Mouse (Mus musculus) megakaryocyte, embryonic 14.5 days (primary cell): ENCODE results near the gene Olfr1051.
"Not testable (repeated sequence)": the region's sequence is repeated elsewhere in the genome, so short reads cannot be mapped to it uniquely, and the experiment has no call there.

Experiments used
- FLI1 ChIP-seq: IDR thresholded peaks from 2 replicates; pipeline ENCODE4 v1.6.1; 2012; ENCODE audit warnings: low read length, inconsistent platforms, mixed read lengths
- GATA1 ChIP-seq: IDR thresholded peaks from 3 replicates; pipeline ENCODE4 v1.6.1; 2012; ENCODE audit warnings: mixed read lengths, low read length, inconsistent platforms, borderline replicate concordance

DNA sequence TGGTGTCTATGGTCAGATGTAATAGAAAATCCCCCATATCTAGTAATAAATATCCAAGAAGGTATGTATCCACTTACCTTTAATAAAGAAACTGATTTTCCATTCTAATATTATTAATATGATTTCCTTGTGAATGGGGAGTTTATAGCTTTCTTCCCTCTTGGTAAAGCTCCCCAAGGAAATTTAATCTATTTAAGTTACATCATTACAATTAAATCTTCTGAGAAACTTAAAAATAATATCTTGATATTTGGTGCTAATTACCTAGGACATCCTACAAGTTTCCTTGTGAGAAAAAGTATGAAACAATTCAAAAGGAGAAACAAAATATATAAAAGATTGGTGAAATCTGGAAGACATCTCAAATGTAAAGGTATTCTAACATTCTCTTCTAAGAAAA lies at the start of gene Olfr1051:
- not testable (repeated sequence) for TF ChIP-seq GATA1, FLI1
